Mouse (Mus musculus): ENCODE data around the gene Thoc5. TPM values are rescaled to one million over a fixed set of nuclear protein-coding genes. Genes with fewer than 3 reads are reported as not detected.

The Thoc5 gene
- total RNA-seq, 1 experiment from 2014 or later = 49.8 TPM

DNA sequence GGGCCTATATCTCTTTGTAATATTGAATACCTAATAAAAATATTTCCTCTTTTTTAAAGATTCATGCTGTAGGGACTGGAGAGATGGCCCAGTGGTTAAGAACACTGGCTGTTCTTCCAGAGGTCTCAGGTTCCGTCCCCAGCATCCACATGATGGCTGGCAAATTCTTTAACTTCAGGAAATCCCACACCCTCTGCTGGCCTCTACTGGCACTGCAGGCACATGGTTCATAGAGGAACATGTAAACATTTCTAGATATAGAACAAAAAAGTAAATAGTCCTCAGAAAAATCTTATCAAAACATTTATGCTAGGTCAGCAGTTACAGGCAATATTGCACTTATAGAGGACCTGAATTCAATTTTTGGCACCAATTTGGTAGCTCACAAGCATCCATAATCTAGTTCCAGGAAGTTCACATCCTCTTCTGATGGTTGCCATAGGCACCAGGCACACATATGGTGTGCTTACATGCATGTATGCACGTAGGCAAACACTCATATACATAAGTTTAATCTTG, 9.7 kb upstream of the Thoc5 start:
- ATAC-seq (replicated peaks in 1 of 2; ENCODE audit: insufficient read depth in 1 of 2, low FRiP score in 2 of 2, low TSS enrichment in 1 of 2, low read depth in 1 of 2, poor library complexity in 2 of 2, severe bottlenecking in 2 of 2) = no peak; a peak in 1 of 4 replicates

DNA sequence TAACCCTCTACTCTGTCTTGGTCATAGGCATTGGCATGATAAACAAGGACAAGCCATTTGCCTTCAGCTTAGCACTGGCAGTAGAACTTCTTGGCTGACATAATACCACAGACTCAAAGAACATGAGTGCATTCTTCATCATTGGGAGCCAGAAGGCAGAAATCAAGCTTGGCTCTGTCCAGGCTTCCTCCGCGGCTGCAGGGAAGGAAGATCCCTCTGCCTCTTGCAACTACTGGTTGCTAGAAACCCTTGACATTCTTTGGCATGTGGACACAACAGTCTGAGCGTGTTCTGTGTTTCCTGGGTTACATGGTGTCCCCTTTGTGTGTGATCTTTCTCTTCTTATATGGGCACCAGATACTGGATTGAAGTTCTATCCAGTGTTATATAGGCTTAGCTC, 8.1 kb upstream of the Thoc5 start:
- no peak for ATAC-seq (replicated peaks in 1 of 2; ENCODE audit: insufficient read depth in 1 of 2, low FRiP score in 2 of 2, low TSS enrichment in 1 of 2, low read depth in 1 of 2, poor library complexity in 2 of 2, severe bottlenecking in 2 of 2)

DNA sequence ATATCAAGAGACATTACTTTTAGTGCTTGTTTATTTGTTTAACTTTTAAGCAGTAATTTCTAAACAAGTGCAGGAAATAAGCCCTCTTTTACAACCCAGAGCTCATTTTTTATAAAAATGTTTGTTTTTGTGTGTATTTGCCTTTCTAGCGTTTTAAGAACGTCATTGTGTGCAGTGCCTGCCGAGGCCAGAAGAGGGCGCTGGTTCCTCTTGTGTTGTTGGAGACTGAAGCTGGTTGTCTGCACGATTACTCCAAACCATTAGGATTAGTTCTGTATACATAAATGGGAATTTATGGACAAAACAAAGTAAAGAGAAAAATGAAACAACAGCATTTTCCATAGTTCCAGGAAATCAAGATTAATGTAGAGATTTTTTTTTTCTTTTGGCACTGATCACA, 5.3 kb downstream of the Thoc5 start:
- ATAC-seq (replicated peaks in 1 of 2; ENCODE audit: insufficient read depth in 1 of 2, low FRiP score in 2 of 2, low TSS enrichment in 1 of 2, low read depth in 1 of 2, poor library complexity in 2 of 2, severe bottlenecking in 2 of 2) = no peak

DNA sequence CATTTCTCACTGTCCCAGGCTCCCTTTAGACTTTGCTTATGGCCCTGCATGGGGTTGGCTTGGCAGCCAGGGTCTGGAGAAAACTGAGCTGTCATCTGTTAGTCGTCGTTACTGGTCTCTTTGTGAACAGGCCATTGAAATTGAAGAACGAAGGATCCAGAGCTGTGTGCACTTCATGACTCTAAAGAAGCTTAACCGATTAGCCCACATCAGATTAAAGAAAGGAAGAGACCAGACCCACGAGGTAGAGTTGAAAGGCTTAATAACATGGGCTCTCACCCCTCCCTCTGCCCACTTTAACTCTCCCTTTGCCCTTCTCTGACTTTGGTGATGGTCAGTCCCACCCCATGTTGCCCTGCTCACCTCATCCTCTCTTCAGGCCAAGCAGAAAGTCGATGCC, 6.8 kb downstream of the Thoc5 start:
- no peak for ATAC-seq (replicated peaks in 1 of 2; ENCODE audit: insufficient read depth in 1 of 2, low FRiP score in 2 of 2, low TSS enrichment in 1 of 2, low read depth in 1 of 2, poor library complexity in 2 of 2, severe bottlenecking in 2 of 2)

DNA sequence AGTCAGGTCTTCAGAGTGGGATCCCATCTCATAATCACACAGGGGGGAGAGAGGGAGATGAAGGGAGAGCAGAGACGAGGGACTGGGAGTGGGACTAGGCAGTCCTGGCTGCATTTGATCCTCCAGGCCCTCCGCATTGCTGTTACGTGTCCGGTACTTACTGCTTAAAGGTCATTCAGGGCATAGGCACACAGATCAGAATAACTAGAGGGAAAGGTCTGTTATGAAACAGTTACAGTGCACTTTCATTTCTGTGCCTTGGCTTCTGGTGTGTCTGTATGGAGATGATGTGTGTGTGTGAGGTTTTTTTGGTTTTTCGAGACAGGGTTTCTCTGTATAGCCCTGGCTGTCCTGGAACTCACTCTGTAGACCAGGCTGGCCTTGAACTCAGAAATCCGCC, 11.1 kb downstream of the Thoc5 start:
- ATAC-seq (replicated peaks in 1 of 2; ENCODE audit: insufficient read depth in 1 of 2, low FRiP score in 2 of 2, low TSS enrichment in 1 of 2, low read depth in 1 of 2, poor library complexity in 2 of 2, severe bottlenecking in 2 of 2) = no peak

DNA sequence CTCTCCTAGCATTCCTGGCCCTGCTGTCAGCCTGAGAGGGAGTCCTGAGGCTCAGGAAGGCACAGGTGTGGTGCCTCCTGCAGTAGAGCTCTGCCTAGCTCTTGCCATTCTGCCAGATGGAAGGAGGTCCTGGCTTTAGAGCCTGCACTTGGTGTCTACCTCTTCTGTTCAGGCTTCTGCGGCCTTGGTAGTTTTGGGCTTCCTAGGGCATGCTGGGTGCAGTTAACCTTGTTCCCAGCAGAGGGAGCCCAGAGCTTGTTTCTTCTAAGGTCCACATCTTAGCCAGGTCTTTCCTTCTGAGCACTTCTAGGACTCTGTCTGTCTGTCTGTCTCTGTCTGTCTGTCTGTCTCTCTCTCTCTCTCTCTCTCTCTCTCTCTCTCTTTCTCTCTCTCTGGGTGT, 20.9 kb downstream of the Thoc5 start:
- ATAC-seq (replicated peaks in 1 of 2; ENCODE audit: insufficient read depth in 1 of 2, low FRiP score in 2 of 2, low TSS enrichment in 1 of 2, low read depth in 1 of 2, poor library complexity in 2 of 2, severe bottlenecking in 2 of 2) = peak; percentile 62 to 72

DNA sequence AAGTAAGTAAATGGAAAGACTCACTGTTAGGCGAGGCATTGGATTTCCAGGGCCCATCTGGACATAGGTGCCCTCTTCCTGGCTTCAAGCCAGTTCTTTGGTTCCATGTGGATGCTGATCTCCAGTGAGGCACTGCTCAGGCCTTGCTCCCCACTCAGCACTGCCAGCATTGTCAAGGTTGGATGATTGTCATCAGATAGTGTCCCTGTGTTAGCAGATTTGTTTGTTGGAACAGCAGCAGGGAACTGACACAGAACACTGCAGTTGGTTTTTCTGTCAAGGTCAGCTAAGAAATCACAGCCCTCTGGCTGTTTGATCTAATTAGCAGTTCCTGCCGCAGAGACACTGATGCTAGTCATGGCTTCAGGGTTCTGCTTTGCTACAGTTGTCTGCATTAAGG, 26.2 kb downstream of the Thoc5 start:
- no peak for ATAC-seq (replicated peaks in 1 of 2; ENCODE audit: insufficient read depth in 1 of 2, low FRiP score in 2 of 2, low TSS enrichment in 1 of 2, low read depth in 1 of 2, poor library complexity in 2 of 2, severe bottlenecking in 2 of 2)

DNA sequence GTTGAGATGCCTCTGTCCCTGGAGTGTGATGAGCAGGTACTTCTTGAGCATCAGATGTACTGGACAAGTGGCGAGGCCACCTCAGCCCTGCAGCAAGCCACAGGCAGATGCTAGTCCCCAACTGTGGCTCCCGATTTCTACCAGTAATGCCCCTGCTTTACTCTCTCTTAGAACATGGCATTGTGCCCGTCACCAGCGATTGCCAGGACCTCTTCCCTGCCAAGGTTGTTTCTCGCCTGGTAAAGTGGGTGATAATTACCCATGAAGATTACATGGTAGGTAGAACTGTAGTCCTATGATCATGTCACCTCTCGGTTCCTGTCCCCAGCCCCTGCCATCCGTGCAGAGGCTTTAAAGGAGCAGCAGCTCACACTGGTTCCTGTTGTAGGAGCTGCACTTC, 26.6 kb downstream of the Thoc5 start:
- no peak for ATAC-seq (replicated peaks in 1 of 2; ENCODE audit: insufficient read depth in 1 of 2, low FRiP score in 2 of 2, low TSS enrichment in 1 of 2, low read depth in 1 of 2, poor library complexity in 2 of 2, severe bottlenecking in 2 of 2)

DNA sequence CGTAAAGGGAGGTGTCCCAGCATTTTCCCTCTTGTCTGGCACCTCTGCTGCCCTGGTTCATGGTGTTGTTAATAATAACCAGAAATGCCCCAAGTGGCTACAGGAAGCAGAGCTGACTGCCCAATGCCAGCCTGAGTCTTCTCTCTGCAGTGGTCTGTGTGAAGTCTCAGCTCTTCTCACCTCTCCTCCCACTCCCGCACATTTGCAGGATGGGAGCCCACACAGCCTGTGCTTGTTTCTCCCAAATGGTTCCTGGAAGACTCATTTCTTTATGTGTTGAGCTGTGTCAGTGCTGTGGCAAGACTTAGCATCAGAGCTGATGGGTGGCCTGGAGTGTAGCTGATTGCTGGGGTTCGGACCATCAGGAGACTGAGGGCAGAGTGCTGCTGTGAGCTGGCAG, 32.1 kb downstream of the Thoc5 start:
- ATAC-seq (replicated peaks in 1 of 2; ENCODE audit: insufficient read depth in 1 of 2, low FRiP score in 2 of 2, low TSS enrichment in 1 of 2, low read depth in 1 of 2, poor library complexity in 2 of 2, severe bottlenecking in 2 of 2) = no peak

DNA sequence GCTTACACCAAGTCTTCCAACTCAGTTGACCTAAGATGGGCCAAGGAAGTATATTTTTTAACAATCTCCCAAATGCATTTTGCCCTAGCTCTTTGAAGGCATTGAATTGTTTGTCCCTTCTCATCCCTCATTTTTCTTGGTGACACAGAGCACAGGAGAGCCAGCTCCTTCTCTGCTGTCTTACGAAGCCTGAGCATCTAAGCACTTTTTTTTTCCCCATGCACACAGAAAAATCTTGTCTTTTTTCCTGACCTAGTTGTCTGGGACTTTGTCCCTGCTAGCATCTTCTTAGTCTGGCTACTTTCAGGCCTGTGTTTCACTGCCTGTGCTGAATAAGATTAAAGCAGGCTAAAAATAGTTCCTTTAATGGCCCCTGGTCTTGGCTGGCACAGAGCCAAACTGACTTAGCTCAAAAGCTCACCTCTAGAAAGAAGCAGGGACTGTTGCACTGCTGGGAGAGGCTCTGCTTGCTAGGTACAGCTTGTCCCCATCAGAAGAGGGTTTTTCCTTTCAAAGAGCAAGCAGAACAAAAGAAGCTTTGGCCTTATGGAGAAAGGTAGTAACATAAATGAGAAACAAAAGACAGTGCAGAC, 36.0 kb downstream of the Thoc5 start:
- ATAC-seq (replicated peaks in 1 of 2; ENCODE audit: insufficient read depth in 1 of 2, low FRiP score in 2 of 2, low TSS enrichment in 1 of 2, low read depth in 1 of 2, poor library complexity in 2 of 2, severe bottlenecking in 2 of 2) = no peak

DNA sequence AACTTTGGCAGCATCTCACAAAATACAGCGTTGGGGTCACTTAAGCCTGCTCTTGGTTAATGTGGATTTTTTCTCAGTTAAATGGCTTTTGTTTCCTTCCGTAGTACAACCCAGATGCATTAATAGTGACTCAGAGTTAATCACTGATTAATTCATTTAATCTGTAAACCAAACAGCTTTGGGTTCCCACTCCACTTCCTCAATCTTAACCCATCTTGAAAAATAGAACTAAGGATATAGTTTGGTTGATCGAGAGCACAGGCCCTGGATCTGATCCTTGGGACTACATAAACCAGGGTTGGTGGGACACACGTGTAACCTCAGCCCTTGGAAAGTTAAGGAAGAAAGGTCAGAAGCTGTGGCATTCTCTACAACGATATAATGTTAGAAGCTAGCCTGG, 41.1 kb downstream of the Thoc5 start:
- no peak for ATAC-seq (replicated peaks in 1 of 2; ENCODE audit: insufficient read depth in 1 of 2, low FRiP score in 2 of 2, low TSS enrichment in 1 of 2, low read depth in 1 of 2, poor library complexity in 2 of 2, severe bottlenecking in 2 of 2)

DNA sequence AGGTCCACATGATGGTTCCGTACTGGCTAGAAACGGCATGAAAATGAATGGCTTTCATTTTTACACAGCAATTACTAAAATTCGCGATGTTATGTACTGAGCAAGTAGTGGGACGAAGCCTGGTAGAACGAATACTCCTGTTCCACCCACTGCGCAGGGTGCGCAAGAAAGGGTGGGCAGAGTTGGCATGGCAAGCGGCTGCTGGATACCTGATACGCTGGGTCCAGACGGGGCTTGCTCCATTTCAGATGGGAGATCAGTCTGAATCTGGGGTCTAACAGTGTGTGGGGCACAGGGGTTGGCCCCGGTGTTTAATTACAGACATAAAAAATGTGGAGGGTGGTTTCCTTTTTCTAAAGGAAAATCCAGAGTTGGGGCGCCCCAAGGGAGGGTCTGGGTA, 51.4 kb downstream of the Thoc5 start:
- ATAC-seq (replicated peaks in 1 of 2; ENCODE audit: insufficient read depth in 1 of 2, low FRiP score in 2 of 2, low TSS enrichment in 1 of 2, low read depth in 1 of 2, poor library complexity in 2 of 2, severe bottlenecking in 2 of 2) = peak in 1 of 2 experiments; percentile 23; a peak in 1 of 4 replicates

DNA sequence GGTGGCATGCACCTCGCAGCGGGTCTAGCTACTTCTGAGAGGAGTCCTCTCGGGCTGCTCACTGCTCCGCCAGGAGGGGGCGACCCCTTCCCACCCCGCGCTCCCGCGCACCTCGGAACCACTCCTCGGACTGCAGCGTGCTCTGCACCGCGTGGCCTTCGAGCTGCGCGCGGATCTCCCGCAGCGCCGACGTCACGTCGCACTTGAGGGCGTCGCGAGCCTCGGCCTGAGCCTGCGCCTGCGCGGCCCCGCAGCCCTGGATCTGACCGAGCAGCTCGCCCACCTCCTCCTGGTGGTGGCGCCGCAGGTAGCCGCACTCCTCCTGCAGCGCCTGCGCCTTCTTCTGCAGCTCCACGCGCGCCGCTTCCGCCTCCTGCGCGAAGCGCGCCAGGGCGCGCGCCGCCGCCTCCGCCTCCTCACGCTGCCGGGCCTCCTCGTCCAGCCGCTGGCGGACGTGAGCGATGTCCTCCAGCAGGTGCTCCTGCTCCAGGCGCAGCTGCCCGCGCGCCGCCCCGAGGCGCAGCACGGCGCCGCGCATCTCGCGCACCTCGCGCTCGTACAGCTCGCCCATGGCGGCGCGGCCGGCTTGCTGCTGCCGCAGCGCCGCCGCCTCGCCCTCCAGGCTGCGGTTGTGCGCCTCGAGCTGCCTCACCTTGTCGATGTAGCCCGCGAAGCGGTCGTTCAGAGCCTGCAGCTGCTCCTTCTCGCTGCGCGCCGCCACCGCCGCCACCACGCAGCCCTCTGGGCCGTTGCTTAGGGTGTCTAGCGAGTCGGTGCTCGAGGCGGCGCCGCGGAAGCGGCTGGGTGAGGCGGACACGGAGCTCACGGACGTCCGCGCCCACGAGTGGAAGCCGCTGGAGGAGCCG, 52.1 kb downstream of the Thoc5 start:
- ATAC-seq (replicated peaks in 1 of 2; ENCODE audit: insufficient read depth in 1 of 2, low FRiP score in 2 of 2, low TSS enrichment in 1 of 2, low read depth in 1 of 2, poor library complexity in 2 of 2, severe bottlenecking in 2 of 2) = peak; percentile 72

DNA sequence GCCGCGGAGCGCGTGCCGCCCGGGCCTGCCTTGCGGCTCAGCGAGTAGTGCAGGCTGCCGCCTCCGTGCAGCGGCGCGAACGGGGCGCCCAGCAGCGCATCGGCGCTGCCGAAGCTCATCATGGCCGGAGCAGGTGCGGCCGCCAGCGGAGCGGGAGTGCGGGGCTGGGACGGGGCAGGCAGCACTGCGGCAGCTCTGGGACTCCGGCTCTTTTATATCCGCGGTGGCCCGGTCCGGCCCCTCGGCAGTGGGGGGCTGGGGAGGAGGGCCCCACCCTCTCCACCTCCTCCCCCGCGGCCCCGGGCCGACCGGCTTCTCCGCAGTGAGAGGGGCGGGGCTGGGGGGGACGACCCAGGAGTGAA, 52.7 kb downstream of the Thoc5 start, which contains the start of gene Nefh:
Nefh (minus strand) TSS at position 252 of the 362 bp plus-strand sequence.
- no peak for ATAC-seq (replicated peaks in 1 of 2; ENCODE audit: insufficient read depth in 1 of 2, low FRiP score in 2 of 2, low TSS enrichment in 1 of 2, low read depth in 1 of 2, poor library complexity in 2 of 2, severe bottlenecking in 2 of 2)

DNA sequence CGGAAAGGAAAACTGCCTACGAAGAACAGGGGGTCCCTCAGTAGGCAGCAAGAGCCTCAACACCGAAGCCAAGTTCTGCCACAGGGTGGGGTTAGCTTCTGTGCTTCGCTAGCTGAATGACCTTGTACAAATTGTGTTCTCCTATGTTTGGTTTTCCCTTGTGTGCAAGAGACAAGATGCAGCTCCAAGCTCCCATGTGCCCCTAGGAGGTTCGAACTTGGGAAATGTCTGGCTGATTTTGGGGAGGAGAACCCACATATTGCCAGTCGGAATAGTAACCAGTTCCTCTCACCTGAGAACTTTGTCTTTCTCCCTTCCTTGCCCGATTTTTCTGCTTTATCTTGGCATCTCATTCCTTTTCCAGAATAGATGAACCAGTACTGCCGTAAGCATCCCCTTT, 53.7 kb downstream of the Thoc5 start:
- ATAC-seq (replicated peaks in 1 of 2; ENCODE audit: insufficient read depth in 1 of 2, low FRiP score in 2 of 2, low TSS enrichment in 1 of 2, low read depth in 1 of 2, poor library complexity in 2 of 2, severe bottlenecking in 2 of 2) = no peak

DNA sequence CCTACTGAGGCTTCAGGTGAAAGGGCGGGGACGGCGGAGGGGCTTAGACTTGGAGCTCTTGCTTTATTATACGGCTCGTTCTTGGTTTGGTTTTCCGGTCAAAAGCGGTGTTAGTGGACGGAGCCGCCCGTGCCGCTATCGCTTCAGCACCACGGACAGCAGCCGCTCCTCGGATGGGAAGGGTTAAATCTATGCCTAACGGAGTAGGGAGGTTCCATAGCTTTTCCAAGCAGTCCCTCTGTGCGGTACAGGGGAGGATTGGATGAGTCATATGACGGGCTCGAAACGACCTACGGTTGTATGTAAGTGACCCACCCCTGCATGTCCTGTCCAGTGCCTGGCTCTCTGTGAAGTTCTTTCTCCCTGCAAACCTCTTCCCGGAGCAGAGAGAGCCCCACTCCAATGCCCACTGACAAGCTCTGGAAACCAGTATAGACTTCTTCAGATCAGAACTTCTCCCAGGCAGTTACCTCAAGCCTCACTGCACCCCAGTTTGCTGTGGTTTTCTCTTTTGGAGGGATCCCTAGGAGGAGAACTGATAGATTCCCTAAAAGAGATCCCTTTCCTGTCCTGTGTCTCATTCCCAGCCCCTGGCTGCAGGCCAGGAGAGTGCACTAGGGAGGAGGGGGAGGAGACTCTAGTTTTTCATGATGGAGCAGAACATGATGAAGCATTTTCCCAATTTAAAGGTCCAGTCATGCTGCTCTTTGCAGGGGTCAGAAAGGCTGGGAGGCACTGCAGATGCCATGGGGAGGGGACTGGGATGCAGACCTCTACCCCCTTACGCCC, 54.3 kb downstream of the Thoc5 start:
- no peak for ATAC-seq (replicated peaks in 1 of 2; ENCODE audit: insufficient read depth in 1 of 2, low FRiP score in 2 of 2, low TSS enrichment in 1 of 2, low read depth in 1 of 2, poor library complexity in 2 of 2, severe bottlenecking in 2 of 2)

DNA sequence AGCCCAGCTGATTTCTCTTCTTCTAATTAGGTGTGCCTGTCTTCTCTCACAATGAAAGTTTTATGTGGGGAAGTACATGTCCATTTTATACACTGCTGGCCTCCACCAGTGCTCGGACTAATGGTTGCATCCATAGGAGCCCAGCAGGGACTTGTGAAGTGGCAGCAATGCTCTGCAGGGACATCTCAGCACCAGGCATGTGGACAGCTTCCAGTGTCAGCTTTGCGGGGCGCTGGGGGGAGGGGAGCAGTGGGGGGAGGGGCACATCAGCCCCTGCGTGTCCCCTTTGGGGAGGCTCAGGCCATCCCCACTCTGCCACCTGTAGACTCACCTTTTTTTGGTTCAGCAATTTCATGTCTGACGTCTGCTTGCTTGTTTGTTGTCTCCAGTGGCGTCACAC, 58.3 kb downstream of the Thoc5 start:
- ATAC-seq (replicated peaks in 1 of 2; ENCODE audit: insufficient read depth in 1 of 2, low FRiP score in 2 of 2, low TSS enrichment in 1 of 2, low read depth in 1 of 2, poor library complexity in 2 of 2, severe bottlenecking in 2 of 2) = no peak

DNA sequence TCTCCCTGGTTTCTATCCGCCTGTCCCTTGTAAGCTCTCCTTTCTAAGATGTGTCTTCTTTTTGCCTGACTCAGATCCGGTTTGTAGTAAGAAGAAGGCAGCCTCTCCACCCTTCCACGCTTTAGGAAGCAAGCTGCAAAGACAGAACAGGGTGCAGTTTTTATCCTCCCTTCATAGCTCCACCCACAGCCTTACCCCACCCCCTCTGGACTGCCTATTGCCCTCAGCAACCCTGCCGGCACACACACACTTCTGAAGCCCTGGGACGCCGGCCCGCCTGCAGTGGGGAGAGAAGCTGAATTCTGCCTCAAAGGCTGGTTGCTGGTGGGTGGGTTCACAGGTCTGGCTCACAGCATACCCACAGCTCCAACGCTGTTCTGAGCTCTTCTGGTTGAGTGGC, 58.8 kb downstream of the Thoc5 start:
- no peak for ATAC-seq (replicated peaks in 1 of 2; ENCODE audit: insufficient read depth in 1 of 2, low FRiP score in 2 of 2, low TSS enrichment in 1 of 2, low read depth in 1 of 2, poor library complexity in 2 of 2, severe bottlenecking in 2 of 2)
